Mouse (Mus musculus): ENCODE results near the gene Ass1.

Ass1 gene

DNA sequence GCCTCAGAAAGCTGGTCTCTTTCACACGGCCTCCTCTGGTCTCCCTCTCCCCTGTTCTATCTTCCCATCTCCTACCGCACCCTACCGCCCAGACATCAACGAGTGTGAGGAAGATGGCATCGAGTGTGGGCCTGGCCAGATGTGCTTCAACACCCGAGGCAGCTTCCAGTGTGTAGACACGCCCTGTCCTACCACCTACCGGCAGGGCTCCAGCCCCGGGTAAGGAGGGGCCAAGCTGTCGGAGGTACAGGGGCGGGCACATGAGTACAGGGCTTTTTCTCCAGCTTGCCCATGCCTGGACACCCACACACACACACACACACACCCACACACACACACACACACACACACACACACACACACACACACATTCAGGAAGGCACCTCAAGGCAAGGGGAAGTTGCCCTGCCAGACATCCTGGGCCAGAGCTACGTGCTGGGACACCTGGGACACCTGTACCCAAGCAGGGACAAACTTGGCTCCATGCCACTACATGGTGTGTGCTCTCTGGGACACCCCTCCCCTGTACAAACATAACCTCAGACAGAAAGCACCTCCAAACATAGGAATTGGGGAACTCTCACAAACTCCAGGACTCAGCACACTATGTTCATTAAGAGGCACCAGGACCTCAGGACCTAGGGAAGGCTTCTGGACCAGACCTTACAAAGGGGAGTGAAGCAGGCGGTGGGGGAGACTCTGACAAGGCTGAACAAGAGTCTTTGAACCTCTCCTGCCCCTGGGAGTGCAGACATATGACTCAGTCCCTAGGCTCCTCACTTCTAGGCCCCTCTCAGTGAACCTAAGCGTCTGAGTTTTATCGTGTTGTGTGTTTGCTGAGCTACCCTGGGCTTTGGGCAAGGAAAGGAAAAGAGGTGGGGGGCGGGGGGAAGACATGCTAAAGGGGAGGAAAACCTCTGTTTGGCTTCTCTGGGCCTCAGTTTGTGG is 10.7 kb upstream of the Ass1 start:
- peak; percentile 6 for DNase-seq (ENCODE audit: low spot score)

DNA sequence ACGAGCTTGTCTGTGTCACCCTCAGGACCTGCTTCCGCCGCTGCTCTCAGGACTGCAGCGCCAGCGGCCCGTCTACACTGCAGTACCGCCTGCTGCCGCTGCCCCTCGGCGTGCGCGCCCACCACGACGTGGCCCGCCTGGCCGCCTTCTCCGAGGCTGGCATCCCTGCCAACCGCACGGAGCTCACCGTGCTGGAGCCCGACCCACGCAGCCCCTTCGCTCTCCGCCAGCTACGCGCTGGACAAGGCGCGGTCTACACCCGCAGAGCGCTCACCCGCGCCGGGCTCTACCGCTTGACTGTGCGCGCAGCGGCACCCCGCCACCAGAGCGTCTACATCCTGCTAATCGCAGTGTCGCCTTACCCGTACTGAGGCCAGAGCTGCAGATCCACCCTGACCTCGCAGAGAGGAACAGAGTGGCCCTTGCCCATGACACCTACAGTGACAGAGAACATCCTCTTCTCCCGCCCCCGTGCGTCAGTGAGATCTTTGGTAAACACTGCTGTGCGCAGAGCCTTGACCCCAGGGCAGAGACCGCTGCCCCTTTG is 9.9 kb upstream of the Ass1 start:
- DNase-seq (ENCODE audit: low spot score) = peak; percentile 48

- DNase-seq (ENCODE audit: low spot score) = no peak
Observed at GRCm38 (mm10) chr2:31460920-31461319, 9.1 kb upstream of the Ass1 start.

DNA sequence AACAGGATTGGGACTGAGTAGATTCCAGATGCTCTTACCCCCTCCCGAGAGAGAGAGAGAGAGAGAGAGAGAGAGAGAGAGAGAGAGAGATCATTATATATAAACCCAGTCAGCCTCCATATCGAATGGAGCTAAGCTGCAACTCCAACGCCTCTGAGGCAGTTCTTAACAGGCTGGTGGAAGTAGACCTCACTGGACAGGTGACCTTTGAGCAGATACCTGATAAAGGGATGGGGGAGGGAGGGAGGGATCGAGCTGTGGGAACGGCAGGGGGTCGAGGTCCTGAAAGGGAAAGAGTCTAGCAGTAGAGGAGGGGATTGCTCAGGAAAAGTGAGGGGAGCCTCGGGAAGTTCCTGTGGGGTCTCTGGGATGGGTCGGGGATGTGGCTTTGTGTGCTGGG is 8.0 kb upstream of the Ass1 start:
- no peak for DNase-seq (ENCODE audit: low spot score)

- DNase-seq (ENCODE audit: low spot score) = no peak
Observed at GRCm38 (mm10) chr2:31463253-31463652, 6.8 kb upstream of the Ass1 start.

DNA sequence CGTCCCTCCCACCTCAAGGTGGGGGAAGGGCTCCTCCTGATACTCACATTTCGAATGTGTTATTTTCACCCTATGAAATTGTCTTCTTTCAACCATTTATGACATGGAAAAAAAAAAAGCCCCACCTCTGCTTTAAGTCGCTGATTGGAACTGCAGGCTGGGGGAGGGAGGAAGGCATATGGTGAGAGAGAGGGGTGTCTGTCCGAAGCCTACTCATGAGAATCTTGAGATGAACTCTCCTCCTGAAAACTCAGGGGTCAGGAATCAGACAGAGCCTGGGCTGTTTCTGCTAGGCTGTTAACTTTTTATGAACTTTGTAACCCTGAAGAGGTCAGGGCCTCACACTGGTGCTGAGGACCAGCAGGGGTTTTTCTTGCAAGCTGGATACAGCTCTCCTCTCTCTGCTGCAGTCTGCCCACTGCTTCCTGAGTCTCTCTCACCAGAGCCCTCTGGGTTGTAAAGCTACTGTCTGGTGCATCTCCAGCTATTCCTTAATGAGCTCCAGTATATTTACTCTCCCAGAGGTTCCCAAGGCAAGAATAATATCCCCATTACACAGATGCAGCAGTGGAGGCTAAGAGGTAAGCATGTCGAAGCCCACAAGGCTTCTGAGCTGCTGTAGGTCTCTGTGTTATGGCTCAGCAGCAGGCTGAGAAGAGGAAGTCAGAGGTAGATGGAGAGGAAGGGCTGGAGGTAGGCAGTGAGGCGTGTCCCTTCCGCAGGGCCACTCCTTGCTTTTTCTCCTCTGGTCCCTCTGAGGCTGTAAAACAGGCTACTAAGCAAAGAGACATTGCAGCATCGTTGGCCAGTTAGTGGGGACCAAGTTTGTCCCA is 6.1 kb upstream of the Ass1 start:
- no peak for DNase-seq (ENCODE audit: low spot score)

DNA sequence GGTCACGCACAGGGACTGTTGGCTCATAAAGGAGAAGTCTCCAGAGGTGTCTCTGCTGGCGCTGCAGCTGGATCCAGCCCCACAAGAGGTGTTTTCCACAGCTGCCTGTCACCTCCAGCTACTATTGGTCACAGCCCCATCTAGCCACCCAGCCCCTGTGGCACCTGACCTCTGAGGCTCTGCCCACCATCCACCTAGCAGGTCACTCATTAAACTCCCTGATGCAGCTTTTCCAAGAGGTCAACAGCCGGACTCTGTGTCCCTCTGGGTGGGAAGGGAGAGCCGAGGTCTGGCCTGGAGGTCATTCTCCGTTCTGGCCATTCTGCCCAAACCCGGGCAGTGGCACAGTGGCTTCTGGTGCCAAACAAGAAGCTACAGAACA is 5.5 kb upstream of the Ass1 start:
- no peak for DNase-seq (ENCODE audit: low spot score)

- DNase-seq (ENCODE audit: low spot score) = no peak
Observed at GRCm38 (mm10) chr2:31467457-31467856, 2.5 kb upstream of the Ass1 start.

- DNase-seq (ENCODE audit: low spot score) = no peak
Observed at GRCm38 (mm10) chr2:31468857-31469256, 1.1 kb upstream of the Ass1 start.

DNA sequence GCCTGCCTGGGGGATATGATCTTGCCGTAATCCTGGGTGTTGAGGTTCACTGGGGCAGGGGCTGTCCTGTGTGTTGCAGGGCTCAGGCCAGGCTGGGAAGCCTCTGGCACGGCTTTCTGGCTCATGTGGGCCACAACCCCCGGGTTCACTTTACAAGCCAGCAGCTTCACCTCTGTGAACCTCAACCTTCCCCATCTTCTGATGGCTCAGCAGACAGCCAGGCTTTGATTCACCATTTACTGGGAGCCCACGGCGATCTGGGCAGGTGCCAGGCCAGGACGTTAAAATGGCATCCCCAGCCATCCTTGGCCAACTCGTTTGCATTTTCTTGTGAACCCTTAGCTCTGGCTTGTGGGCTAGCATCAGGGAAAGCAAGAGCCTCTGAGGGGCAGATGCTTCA is 527 bp upstream of the Ass1 start:
- DNase-seq (ENCODE audit: low spot score) = no peak

- no peak for DNase-seq (ENCODE audit: low spot score)
Observed at GRCm38 (mm10) chr2:31470683-31471385, 827 bp downstream of the Ass1 start.

DNA sequence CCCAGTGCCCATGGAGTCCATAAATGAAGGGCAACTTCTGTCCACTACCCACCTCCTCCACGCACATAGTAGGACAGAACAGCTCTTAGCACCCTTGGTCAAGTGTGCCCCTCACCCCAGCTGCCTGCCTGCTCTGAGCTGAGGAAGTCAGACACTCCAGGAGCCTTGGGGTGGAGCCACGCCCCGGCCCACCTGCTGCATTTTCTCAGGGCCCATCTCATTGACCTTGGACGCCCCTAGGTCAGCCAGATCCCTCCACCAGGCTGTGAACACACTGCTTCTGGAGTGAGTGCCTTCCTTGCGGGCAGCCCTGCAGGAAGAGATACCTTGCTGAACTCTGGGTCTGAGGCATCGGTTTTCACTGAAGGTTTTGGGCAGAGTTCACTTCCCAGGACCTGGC is 1.6 kb downstream of the Ass1 start:
- no peak for DNase-seq (ENCODE audit: low spot score)

GRCm38 (mm10) chr2:31472406-31473065 is 2.5 kb downstream of the Ass1 start:
- no peak for DNase-seq (ENCODE audit: low spot score)

- DNase-seq (ENCODE audit: low spot score) = no peak
Observed at GRCm38 (mm10) chr2:31473941-31474340, 3.9 kb downstream of the Ass1 start.

DNA sequence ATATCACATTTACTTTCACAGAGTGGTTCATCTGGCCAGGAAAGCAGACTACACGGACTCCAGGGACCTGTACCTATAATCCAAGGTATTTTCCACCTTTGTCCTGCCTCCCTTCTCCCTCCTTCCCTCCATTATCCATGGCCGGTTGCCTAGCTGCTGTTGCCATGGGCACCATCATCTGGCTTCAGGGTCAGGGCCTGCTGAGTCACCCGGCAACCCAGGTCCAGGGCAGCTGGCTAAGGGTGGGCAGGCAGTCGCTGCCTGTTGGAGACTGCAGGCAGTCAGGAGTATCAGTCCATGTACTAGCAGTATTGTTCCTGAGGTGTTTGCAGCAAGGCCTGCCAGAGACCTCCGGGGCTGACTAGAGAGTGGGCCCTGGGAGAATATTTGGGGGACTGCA is 4.7 kb downstream of the Ass1 start:
- DNase-seq (ENCODE audit: low spot score) = no peak

DNA sequence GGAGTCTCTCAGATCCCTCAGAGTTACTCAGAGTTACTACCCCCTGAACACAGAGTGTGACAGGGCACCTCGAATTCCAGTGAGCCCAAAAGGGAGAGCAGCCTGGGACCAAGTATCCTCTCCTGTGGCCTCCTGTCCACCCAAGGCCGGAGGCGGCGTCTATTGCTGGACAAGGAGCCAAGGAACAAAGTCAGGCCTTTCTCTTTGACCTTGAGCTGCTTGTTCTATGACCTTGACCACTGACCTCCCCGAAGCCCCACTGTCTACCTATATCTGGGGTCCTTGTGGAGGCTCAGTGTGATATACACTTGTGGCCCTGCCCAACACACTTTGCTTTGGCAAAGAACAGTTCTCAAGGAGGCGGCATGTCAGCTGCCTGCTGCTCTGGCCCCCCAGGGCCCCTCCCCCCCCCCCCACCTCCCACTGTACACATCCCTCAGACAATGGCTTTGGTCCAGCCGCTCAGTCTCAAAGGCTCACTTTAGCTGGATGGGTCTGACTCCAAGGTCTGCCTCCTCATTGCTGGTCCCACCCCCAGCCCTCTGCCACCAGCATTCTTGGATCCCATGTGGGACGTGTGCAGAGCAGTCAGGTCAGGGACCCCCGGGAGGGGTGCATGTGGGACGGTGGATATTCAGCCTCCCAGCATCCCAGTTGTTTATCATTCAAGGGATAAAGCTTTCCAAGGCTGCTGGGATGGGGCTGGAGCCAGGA is 6.3 kb downstream of the Ass1 start:
- DNase-seq (ENCODE audit: low spot score) = peak; percentile 72

DNA sequence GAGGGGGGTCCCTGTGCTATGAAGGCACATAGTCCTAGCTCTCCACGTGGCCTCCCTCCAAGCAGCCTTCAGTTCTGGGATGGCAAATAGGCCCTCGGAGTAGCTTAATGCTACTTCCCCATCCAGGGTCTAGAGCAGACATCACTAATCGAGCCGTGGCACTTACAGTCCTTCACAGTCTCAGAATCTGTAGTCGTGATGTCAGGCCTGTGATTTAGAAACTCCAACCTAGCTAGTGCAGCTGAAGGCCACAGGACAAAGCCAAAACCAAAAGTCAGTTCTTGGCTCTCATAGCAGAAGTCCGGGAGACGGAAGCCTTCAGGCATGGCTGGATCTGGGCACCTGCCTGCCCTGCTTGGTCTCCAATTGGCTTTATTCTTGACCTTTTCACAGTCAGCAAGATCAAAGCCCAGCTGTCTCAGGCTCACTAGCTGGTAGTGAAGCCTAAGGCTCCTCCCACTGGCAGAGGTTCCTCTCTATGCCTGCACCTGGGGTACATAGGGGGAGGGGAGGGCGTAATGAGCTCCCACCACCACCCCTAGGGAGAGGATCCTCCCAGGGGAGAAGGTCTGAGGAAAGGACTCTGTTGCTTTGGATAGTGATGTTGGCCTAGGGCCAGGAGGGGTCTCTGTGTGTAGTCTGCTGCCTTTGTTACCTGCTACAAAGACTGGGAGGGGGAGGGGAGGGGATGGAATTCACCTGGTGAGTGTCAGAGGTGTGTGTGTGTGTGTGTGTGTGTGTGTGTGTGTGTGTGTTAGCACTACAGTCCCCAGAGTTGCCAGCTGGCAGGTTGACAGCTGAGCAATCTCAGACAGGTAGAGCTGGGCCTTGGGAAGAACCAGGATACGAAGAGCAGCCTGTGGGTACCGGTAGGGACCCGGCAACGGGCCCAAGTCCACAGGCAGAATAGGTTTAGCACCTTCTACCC is 7.5 kb downstream of the Ass1 start:
- no peak for DNase-seq (ENCODE audit: low spot score)

- DNase-seq (ENCODE audit: low spot score) = peak; percentile 74
Observed at GRCm38 (mm10) chr2:31482914-31483575, 13.0 kb downstream of the Ass1 start.

- peak; percentile 65 for DNase-seq (ENCODE audit: low spot score)
Observed at GRCm38 (mm10) chr2:31484187-31484586, 14.2 kb downstream of the Ass1 start.

Measured in testis, postnatal 14 days (tissue).